Mouse (Mus musculus) liver, embryonic 14.5 days (tissue): Measurements from ENCODE around the gene Idua.

Experiments
- CTCF ChIP-seq: IDR thresholded peaks from 2 replicates; pipeline ENCODE4 v1.5.1; 2016; ENCODE audit warnings: antibody characterized with exemption, low read depth, control low read depth
- EP300 ChIP-seq: IDR thresholded peaks from 2 replicates; pipeline ENCODE4 v1.6.1; 2016; ENCODE audit warnings: antibody characterized with exemption, low read depth

GRCm38 (mm10) chr5:108646343-108646660 lies 13.8 kb upstream of the Idua start:
- TF ChIP-seq EP300 (no peak), CTCF (no peak)
